Mouse (Mus musculus) MEL (cell line): Measurements from ENCODE around the gene 4930579F01Rik.

Source experiments
- CTCF ChIP-seq, 3 experiments: IDR thresholded peaks in 2 of 3; conservative IDR thresholded peaks in 1 of 3; 2 replicates each; pipeline ENCODE4 v1.5.1; 2011 to 2012; ENCODE audit warnings: low read length in 3 of 3, low read depth in 2 of 3, mild to moderate bottlenecking in 2 of 3, improper control_type of control experiment in 1 of 3, inconsistent platforms in 1 of 3, mixed read lengths in 1 of 3, moderate library complexity in 1 of 3; ENCODE audit not compliant: control insufficient read depth in 1 of 3, insufficient read depth in 1 of 3, poor library complexity in 1 of 3, severe bottlenecking in 1 of 3
- GATA1 ChIP-seq: IDR thresholded peaks from 2 replicates; pipeline ENCODE4 v1.6.1; 2011; ENCODE audit warnings: low read depth, low read length, improper control_type of control experiment
- MEF2A ChIP-seq: IDR thresholded peaks from 2 replicates; pipeline ENCODE4 v1.6.1; 2014; ENCODE audit warnings: low read depth, mild to moderate bottlenecking, inconsistent platforms, low read length, improper control_type of control experiment; ENCODE audit not compliant: poor library complexity, insufficient replicate concordance, severe bottlenecking; ENCODE audit errors: extremely low read depth
- MYC ChIP-seq: IDR thresholded peaks from 2 replicates; pipeline ENCODE4 v1.6.1; 2011; ENCODE audit warnings: low read depth, mild to moderate bottlenecking, low read length, improper control_type of control experiment, moderate library complexity

DNA sequence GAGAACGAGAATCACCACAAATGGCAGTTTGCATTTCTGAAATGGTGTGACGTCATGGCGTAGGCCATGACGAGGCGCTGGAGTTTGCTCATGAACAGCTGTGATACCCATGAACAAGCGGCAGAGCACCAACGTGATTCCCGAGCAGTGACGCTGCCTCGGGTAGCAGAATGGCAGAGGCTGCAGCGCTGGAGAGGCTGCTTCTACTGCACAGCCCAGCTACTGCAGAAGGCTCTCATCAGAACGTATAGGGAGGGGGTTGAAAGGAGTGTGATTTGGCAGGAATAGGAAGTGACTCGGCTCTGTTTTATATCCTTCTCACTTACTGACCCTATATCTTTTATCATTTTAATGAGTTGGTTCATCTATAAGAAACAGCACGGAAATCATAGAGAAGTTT lies 74.8 kb downstream of the 4930579F01Rik start:
- TF ChIP-seq MEF2A (no peak), GATA1 (no peak), CTCF (IDR thresholded peaks at IDR 0.05 in 2 of 3, conservative IDR thresholded peaks at IDR 0.05 in 1 of 3; ENCODE audit: control insufficient read depth in 1 of 3, insufficient read depth in 1 of 3, low read depth in 2 of 3, low read length in 3 of 3, poor library complexity in 1 of 3, severe bottlenecking in 1 of 3) (no peak), MYC (no peak)
